Mouse (Mus musculus) erythroblast, embryonic 14.5 days (primary cell): ENCODE measurements around the gene Mmel1.

Experiments used
- GATA1 ChIP-seq: IDR thresholded peaks from 2 replicates; pipeline ENCODE4 v1.6.1; 2012; ENCODE audit warnings: low read length, inconsistent platforms, mixed read lengths
- TAL1 ChIP-seq: IDR thresholded peaks from 3 replicates; pipeline ENCODE4 v1.6.1; 2012; ENCODE audit warnings: low read length, inconsistent platforms, mixed read lengths

DNA sequence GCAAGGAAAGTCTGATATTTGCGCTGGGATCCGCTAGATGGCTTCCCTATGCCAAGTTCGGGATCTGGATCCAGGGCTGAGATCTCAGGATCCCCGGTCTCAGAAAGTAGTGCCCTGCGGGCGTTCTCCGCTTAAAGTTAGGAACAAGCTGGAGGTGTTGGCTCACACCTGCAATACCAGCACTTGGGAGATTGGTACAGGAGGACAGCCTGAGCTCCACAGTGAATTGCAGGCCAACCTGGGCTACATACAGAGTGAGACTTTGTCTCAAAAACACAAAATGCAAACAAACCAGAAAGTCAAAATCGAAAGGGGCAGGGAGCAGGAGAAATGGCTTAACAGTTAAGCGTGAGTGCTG lies 12.9 kb upstream of the Mmel1 start:
- TF ChIP-seq GATA1: no peak
- TF ChIP-seq TAL1: no peak
